Mouse (Mus musculus) heart, postnatal 0 days (tissue): ENCODE measurements around the gene Gm609. TPM values are rescaled to one million over a fixed set of nuclear protein-coding genes. Genes with fewer than 3 reads are reported as not detected.

Source experiments
- ATAC-seq: fragments of 200-750 bp; cut with Nextera tagmentation; 2 replicates; pipeline ENCODE4 v1.8.0; 2017; ENCODE audit warnings: low read depth, moderate number of reproducible peaks, moderate library complexity; ENCODE audit not compliant: insufficient read depth
- DNase-seq: peaks from one replicate; pipeline ENCODE4 v3.0.0-alpha.2; 2016; ENCODE audit warnings: low spot score
- H3K27ac ChIP-seq: fragments of 300-500 bp; sonication (generic); 2 replicates; pipeline ENCODE4 v1.5.1; 2014; ENCODE audit warnings: low read depth, mild to moderate bottlenecking
- H3K27me3 ChIP-seq: fragments of 300-500 bp; sonication (generic); 2 replicates; pipeline ENCODE4 v1.6.1; 2014; ENCODE audit warnings: low read length, mixed read lengths; ENCODE audit not compliant: control insufficient read depth, insufficient read depth
- H3K36me3 ChIP-seq: fragments of 300-500 bp; sonication (generic); replicated peaks from 2 replicates; pipeline ENCODE4 v1.6.1; 2014; ENCODE audit warnings: low read length, mixed read lengths; ENCODE audit not compliant: control insufficient read depth, insufficient read depth
- H3K4me1 ChIP-seq: fragments of 300-500 bp; sonication (generic); 2 replicates; pipeline ENCODE4 v1.6.1; 2014; ENCODE audit warnings: antibody characterized with exemption; ENCODE audit not compliant: control insufficient read depth, insufficient read depth
- H3K4me2 ChIP-seq: fragments of 300-500 bp; sonication (generic); 2 replicates; pipeline ENCODE4 v1.6.1; 2014; ENCODE audit warnings: low read depth, mild to moderate bottlenecking, low read length, moderate library complexity
- H3K4me3 ChIP-seq: fragments of 300-500 bp; sonication (generic); 2 replicates; pipeline ENCODE4 v1.5.1; 2014; ENCODE audit warnings: low read depth, low read length
- H3K9ac ChIP-seq: fragments of 300-500 bp; sonication (generic); replicated peaks from 2 replicates; pipeline ENCODE4 v1.6.1; 2014; ENCODE audit warnings: low read depth, low read length, mixed read lengths
- H3K9me3 ChIP-seq: fragments of 300-500 bp; sonication (generic); replicated peaks from 2 replicates; pipeline ENCODE4 v1.6.1; 2016; ENCODE audit warnings: low read length; ENCODE audit not compliant: control insufficient read depth
- CTCF ChIP-seq: IDR thresholded peaks from 2 replicates; pipeline ENCODE4 v1.5.1; 2016; ENCODE audit warnings: antibody characterized with exemption, control low read depth, low read depth
- EP300 ChIP-seq: IDR thresholded peaks from 2 replicates; pipeline ENCODE4 v1.6.1; 2016; ENCODE audit warnings: antibody characterized with exemption, low read depth
- WGBS: fragments of 180-500 bp; shearing (Covaris S2); extraction: QIAGEN DNeasy Blood & Tissue Kit; methylation state at CpG from one replicate; pipeline ENCODE4 v1.1.7; 2014; 5-methylcytosine and 5-hydroxymethylcytosine counted together
- polyA plus RNA-seq: library from polyadenylated mRNA; unstranded; fragments of >200 nt; fragmentation: Nextera tagmentation; extraction: Ambion mirVana; gene quantifications from 2 replicates; pipeline ENCODE4 v1.2.1, GENCODE M21; 2015
- total RNA-seq: library from RNA; depleted of rRNA; stranded (reverse); fragments of >200 nt; gene quantifications from 2 replicates; pipeline ENCODE4 v1.2.3, GENCODE M21; 2014; ENCODE audit warnings: low replicate concordance

Gene Gm609
- total and polyA plus RNA-seq, 2 experiments from 2014 or later, result not detected

DNA sequence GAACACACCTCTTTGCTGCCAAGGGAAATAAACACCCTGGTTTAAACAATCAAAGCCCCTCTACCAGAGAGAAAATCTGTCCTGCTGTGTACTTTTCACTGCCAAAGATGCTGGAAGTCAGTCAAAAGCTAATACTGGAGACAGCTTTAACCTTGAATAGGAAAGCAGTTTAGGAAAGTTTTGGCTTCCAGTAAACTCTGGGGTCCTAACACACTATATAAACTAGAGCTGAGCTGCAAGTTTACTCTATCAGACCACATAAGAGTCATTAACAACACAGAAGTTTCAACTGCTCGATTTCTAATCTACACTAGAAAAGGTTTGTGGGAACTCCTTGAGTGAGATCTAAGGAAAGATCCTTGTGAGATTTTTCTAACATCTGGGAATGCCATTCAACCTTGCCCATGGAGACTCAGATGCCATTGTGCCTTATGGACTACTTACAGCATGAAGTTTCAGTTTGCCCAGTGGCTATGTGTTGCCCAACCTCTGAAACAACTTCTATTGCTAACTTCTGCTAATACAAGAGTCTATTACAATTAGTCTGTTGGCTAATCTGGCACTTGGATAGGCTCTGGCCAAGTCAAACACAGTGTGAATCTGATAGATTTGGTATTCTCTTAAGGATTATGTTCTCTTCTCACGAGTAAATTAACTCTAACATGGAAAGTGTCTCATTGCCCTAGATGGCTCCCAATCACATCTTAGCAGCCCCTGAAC is 117.1 kb downstream of the Gm609 start:
- Histone ChIP-seq H3K4me2 (no peak overlapping the region), H3K36me3 (no peaks in the 10 kb centered on the region), H3K9ac (no peak overlapping the region), H3K27ac (peak overlapping the region; percentile 58), H3K9me3 (no peaks in the 10 kb centered on the region), H3K4me3 (no peak overlapping the region), H3K4me1 (peaks cover 3% of the 10 kb centered on the region; the same call in 1 of the 2 replicates), H3K27me3 (no peaks in the 10 kb centered on the region)
- DNase-seq (no peak), ATAC-seq (no peak)
- TF ChIP-seq EP300, result no peak
- TF ChIP-seq CTCF, result no peak
- WGBS, result 25% methylated on average over 2 of the region's 2 CpGs

DNA sequence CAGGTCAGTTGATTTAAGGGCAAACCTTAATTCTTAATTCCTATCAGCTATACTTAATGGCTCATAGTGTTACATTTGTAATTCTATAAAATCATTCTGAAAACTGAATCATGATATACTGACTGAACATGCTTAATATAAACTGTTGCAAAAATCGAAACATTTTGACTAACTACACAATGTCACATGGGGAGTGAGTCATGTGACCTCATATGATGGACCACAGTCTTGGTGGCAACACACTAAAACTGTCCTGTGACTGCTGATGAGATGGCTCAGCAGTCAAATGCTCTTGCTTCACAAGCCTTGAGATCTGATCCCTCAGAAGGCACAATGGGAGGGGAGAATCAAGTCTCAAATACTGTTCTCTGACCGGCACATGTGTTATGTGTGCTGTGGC is 118.7 kb downstream of the Gm609 start:
- no peak overlapping the region for H3K27ac ChIP-seq
- H3K36me3 ChIP-seq, result no peaks in the 10 kb centered on the region
- H3K9ac ChIP-seq, result no peak overlapping the region
- DNase-seq (no peak), ATAC-seq (no peak)
- no peaks in the 10 kb centered on the region for H3K27me3 ChIP-seq
- no peak overlapping the region for H3K4me3 ChIP-seq
- TF ChIP-seq EP300 (no peak), CTCF (no peak)
- 62% methylated on average over 2 of the region's 2 CpGs for WGBS
- H3K4me1 ChIP-seq, result peaks cover 3% of the 10 kb centered on the region; the same call in 1 of the 2 replicates
- H3K9me3 ChIP-seq, result no peaks in the 10 kb centered on the region
- no peak overlapping the region for H3K4me2 ChIP-seq

DNA sequence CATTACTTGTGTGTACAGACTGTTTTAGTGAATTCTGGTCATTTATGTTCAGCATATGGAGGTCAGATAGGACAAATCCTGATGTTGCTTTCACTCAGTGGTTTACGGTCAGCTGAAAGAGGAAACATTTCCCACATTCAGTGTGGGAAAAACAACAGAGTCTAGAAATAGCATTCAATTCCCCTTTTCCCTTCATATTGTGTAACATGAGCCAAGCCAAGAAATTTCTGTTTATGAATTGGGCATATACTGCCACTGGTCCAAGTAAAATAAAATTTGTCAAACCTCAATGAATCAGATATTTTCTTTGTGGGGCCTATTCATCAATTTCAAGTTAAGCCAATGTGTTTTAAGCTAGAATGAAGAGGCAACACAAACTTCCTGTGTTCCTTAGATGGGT is 121.7 kb downstream of the Gm609 start:
- no peak overlapping the region for H3K9ac ChIP-seq
- no peak for ATAC-seq
- no peaks in the 10 kb centered on the region for H3K27me3 ChIP-seq
- 60% methylated on average over 1 of the region's 1 CpGs for WGBS
- H3K4me1 ChIP-seq, result peaks cover 3% of the 10 kb centered on the region; the same call in 1 of the 2 replicates
- no peak overlapping the region for H3K4me3 ChIP-seq
- no peak overlapping the region for H3K4me2 ChIP-seq
- no peaks in the 10 kb centered on the region for H3K36me3 ChIP-seq
- DNase-seq, result no peak
- TF ChIP-seq CTCF (no peak), EP300 (no peak)
- H3K9me3 ChIP-seq, result no peaks in the 10 kb centered on the region
- peak overlapping the region; percentile 34; the same call in 1 of the 2 replicates for H3K27ac ChIP-seq

DNA sequence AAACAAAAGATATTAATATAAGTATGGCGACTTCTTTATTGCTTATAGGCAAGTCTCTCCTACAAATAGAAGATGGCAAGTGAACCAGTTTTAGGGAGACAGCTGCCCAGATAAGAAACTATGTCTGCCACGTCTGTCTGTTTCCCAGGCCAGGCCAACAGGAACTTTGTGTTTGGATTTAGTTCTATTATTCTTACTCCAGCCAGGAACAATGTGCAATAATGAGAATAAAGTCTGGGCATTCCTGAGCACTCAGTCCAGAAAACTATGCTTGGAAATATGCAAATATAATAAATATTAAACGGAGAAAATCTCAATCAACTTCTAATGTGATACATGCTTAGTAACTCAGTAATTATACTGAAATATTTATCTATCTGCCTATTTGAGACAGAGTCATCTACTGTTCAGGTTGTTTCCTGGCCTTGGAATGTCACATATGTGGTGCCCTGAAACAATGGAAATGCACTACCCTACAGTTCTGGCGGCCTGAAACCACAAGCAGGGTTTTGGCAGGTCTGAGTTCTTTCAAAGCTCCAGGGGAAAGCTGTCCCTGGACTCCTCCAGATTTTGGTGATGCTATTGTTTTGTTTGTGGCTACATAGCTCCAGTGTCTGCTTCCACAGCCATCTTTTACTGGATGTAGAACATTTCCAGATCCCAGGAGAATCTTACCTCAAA is 123.3 kb downstream of the Gm609 start:
- no peaks in the 10 kb centered on the region for H3K36me3 ChIP-seq
- H3K27ac ChIP-seq, result peak overlapping the region; percentile 65
- WGBS, result 46% methylated on average over 4 of the region's 4 CpGs
- no peaks in the 10 kb centered on the region for H3K27me3 ChIP-seq
- H3K4me2 ChIP-seq, result no peak overlapping the region
- no peak for TF ChIP-seq EP300
- no peak for TF ChIP-seq CTCF
- DNase-seq, result peak; percentile 32
- peaks cover 3% of the 10 kb centered on the region; the same call in 1 of the 2 replicates for H3K4me1 ChIP-seq
- no peak for ATAC-seq
- no peaks in the 10 kb centered on the region for H3K9me3 ChIP-seq
- H3K4me3 ChIP-seq, result no peak overlapping the region
- no peak overlapping the region for H3K9ac ChIP-seq

DNA sequence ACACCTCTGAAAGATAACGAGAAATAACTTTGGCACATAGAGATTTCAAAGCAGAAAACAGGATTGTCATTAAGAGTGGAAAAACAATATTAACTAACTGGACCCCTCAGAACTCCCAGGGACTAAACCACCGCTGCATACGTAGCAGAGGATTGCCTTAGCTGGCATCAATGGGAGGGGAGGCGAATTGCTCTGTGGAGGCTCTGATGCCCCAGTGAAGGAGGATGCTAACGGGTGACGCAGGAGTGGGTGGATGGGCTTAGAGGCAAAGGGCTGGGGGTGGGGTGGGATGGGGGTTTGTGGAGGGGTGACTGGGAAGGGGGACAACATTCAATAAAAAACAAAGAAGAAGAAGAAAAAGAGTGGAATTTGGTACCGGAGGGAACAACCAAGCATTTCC is 126.7 kb downstream of the Gm609 start:
- Histone ChIP-seq H3K9ac (no peak overlapping the region), H3K9me3 (no peaks in the 10 kb centered on the region), H3K36me3 (no peaks in the 10 kb centered on the region), H3K27ac (no peak overlapping the region), H3K4me3 (no peak overlapping the region), H3K4me1 (peaks cover under 1% of the 10 kb centered on the region; the same call in 1 of the 2 replicates), H3K4me2 (no peak overlapping the region), H3K27me3 (no peaks in the 10 kb centered on the region)
- 62% methylated on average over 7 of the region's 7 CpGs for WGBS
- TF ChIP-seq EP300 (no peak), CTCF (no peak)
- no peak for DNase-seq
- no peak for ATAC-seq
